Mouse (Mus musculus) ES-Bruce4 (cell line): Measurements from ENCODE around the gene Pbx1. TPM values are rescaled to one million over a fixed set of nuclear protein-coding genes. Genes with fewer than 3 reads are reported as not detected.

Experiments
- H3K27ac ChIP-seq: 2 replicates; pipeline ENCODE4 v1.5.1; 2012; ENCODE audit warnings: low read length, inconsistent platforms; ENCODE audit not compliant: insufficient read depth
- H3K27me3 ChIP-seq: 2 replicates; pipeline ENCODE4 v1.6.1; 2012; ENCODE audit warnings: mild to moderate bottlenecking, low read length, inconsistent platforms; ENCODE audit not compliant: control insufficient read depth, poor library complexity, insufficient read depth, severe bottlenecking
- H3K36me3 ChIP-seq: 2 replicates; pipeline ENCODE4 v1.6.1; 2012; ENCODE audit warnings: inconsistent platforms, mild to moderate bottlenecking, low read length, moderate library complexity; ENCODE audit not compliant: control insufficient read depth, poor library complexity, insufficient read depth, severe bottlenecking
- H3K4me1 ChIP-seq: one replicate; pipeline ENCODE4 v1.8.1; 2011; ENCODE audit warnings: low read length; ENCODE audit not compliant: control insufficient read depth, insufficient read depth
- H3K4me3 ChIP-seq: 2 replicates; pipeline ENCODE4 v1.5.1; 2011; ENCODE audit warnings: low read depth, mild to moderate bottlenecking, low read length
- H3K9ac ChIP-seq: 2 replicates; pipeline ENCODE4 v1.6.1; 2012; ENCODE audit warnings: low read depth, mild to moderate bottlenecking, inconsistent platforms; ENCODE audit not compliant: poor library complexity, severe bottlenecking
- H3K9me3 ChIP-seq: replicated peaks from 2 replicates; pipeline ENCODE4 v1.6.1; 2012; ENCODE audit warnings: mild to moderate bottlenecking, low read length, inconsistent platforms; ENCODE audit not compliant: control insufficient read depth, poor library complexity, insufficient read depth, severe bottlenecking
- CTCF ChIP-seq: IDR thresholded peaks from one replicate; pipeline ENCODE4 v1.8.1; 2011; ENCODE audit warnings: low read depth, low read length
- EP300 ChIP-seq: IDR thresholded peaks from 2 replicates; pipeline ENCODE4 v1.6.1; 2011; ENCODE audit warnings: low read depth, low read length; ENCODE audit not compliant: insufficient read depth
- POLR2A ChIP-seq: IDR thresholded peaks from one replicate; pipeline ENCODE4 v1.8.1; 2011; ENCODE audit warnings: low read length; ENCODE audit not compliant: insufficient read depth
- polyA plus RNA-seq: library from polyadenylated mRNA; stranded (reverse); fragments of >200 nt; gene quantifications from 2 replicates; pipeline ENCODE4 v1.2.4, GENCODE M21; 2011; ENCODE audit warnings: low read depth; ENCODE audit not compliant: missing spikeins, insufficient read depth, insufficient read length

Gene Pbx1
- polyA plus RNA-seq, 1 experiment = 28.0 TPM

DNA sequence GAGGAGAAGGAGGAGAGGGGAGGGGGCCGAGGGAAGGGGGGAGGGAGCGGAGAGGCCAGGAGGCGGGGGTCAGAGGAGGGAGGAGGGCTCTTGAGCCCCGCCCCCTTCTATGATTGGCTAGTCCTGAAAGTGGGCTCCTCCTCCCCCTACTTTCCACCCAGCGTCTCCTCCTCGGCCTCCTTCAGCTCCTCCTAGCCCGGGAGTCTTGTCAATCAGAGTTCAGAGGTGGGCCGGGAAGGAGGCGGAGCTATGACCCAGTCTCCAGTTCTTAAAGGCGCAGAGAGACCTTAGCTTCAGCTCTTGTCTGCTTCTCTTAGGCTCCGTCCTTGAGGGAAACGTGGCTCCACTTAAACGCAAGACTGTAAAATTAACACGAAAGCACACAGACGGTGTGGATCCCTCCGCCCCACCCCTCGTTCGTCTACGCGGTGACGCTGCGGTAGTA is 233 bp upstream of the Pbx1 start:
- H3K9me3 ChIP-seq = no peaks in the 10 kb centered on the region
- no peak overlapping the region; the same call in 1 of the 2 replicates for H3K9ac ChIP-seq
- H3K4me3 ChIP-seq = peak overlapping the region; percentile 89
- no peaks in the 10 kb centered on the region; the same call in 1 of the 2 replicates for H3K27me3 ChIP-seq
- no peak overlapping the region for H3K27ac ChIP-seq
- no peaks in the 10 kb centered on the region for H3K36me3 ChIP-seq
- TF ChIP-seq EP300 (no peak), POLR2A (no peak), CTCF (no peak)
- H3K4me1 ChIP-seq = no peaks in the 10 kb centered on the region

DNA sequence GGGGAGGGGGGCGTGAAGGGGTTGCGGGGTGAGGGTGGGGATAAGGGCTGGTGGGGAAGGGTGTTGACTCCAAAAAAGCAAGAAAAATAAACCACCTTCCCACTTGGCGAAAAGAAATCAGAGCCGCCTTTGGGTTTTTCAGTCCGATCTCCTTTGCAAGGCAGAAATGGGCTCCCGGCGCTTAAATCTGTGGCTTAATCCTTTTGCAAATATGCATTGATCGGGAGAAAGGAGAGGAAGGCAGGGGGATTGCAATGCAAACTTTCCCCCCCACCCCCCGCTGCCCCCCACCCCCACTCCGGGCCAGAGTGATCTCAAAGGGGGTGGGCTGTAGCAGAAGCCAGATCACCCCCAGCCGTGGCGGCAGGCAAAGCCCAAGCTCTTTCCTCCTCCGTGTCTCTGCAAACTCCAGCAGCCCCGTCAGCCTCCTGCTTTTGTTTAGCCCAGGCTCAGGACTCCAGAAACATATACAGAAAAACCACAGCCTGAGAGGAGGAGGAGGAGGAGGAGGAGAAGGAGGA is 299 bp downstream of the Pbx1 start:
- peak overlapping the region; percentile 91 for H3K9ac ChIP-seq
- no peak for TF ChIP-seq POLR2A
- no peak for TF ChIP-seq CTCF
- no peak for TF ChIP-seq EP300
- no peaks in the 10 kb centered on the region for H3K9me3 ChIP-seq
- H3K27me3 ChIP-seq = no peaks in the 10 kb centered on the region; the same call in 1 of the 2 replicates
- H3K27ac ChIP-seq = 0 out of 2 replicates have a peak overlapping the region, but pooled peaks have one; percentile 28
- H3K36me3 ChIP-seq = no peaks in the 10 kb centered on the region
- no peaks in the 10 kb centered on the region for H3K4me1 ChIP-seq
- H3K4me3 ChIP-seq = peak overlapping the region; percentile 89

DNA sequence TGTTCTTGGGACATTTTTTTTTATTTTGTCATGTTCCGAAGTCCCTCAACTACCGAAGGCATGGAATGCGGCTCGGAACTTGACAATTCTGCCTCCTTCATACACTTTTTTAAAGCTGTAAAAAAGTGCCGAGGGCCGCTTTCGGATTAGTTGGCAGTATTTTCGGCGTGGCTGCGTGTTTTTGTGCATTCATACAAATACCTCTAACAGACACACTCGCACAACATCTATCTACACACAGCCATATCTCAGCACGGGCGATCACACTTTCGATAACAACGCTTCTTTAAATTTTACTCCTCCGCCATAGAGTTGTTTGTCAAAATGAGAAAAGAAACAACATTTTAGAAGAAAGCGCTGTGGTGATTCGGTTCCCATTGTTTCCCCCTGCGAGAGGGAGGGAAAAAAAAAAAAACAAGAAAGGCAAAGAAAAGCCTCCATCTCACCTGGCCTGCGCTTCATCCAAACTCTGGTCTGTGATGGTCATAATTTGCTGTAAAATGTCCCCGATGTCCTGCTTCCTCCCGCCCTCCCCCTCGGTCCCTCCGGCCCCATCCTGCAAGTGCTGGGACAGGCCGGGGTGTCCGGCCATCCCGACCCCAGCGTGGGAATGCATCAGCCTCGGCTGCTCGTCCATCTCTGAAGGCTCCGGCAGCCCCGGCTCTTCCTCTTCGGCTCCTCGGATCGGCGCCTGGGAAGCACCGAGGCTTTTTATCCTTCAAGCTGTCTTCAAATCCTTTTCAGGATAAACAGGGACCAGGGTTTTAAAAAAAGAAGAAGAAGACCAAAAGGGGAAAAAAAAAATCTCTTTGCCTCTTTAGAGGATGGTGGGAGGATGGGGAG is 981 bp downstream of the Pbx1 start:
- Histone ChIP-seq H3K4me3 (peak overlapping the region; percentile 89), H3K27ac (no peak overlapping the region), H3K9me3 (no peaks in the 10 kb centered on the region), H3K4me1 (no peaks in the 10 kb centered on the region), H3K9ac (peak overlapping the region; percentile 91), H3K27me3 (no peaks in the 10 kb centered on the region; the same call in 1 of the 2 replicates), H3K36me3 (no peaks in the 10 kb centered on the region)
- TF ChIP-seq POLR2A (no peak), CTCF (no peak)

DNA sequence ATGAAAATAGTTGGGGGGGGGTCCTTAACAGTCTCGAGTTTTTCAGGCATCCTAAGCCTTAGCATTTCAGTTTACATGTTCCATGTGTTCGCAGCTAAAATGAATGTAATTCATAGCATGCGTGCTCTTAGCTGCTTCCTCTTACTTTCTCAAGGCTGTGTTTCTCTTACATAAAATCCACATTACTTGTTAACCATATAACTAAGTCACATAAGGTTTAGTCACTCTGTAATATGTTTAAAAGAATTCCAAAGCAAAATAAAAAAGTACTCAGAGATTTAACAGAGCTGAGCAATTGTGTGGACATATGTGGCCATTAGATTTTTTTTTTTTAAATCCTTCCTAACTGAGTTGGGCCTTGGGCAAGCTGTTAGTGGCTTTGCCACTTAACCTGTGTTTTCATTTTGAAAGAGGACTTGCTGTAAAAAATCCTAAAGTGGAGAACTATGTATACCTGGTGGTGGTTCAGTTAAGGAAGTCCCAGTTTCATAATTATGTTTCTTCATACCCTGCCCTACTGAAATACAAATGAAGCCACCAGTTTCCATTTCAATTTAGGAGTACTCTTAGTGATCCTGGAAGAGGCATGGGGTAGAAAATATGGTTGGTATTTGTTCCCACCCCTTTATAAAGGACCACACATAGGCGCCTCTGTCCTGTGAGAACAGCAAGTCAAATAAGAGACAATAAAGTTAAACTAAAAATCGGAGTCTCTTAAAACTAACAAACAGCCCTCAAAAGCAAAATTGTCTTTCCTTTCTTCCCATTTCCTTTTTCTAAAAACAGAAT is 2.0 kb downstream of the Pbx1 start:
- Histone ChIP-seq H3K4me1 (no peaks in the 10 kb centered on the region), H3K27ac (no peak overlapping the region), H3K9me3 (no peaks in the 10 kb centered on the region), H3K4me3 (no peak overlapping the region), H3K9ac (no peak overlapping the region), H3K27me3 (no peaks in the 10 kb centered on the region; the same call in 1 of the 2 replicates), H3K36me3 (no peaks in the 10 kb centered on the region)
- TF ChIP-seq CTCF (no peak), POLR2A (no peak), EP300 (no peak)

DNA sequence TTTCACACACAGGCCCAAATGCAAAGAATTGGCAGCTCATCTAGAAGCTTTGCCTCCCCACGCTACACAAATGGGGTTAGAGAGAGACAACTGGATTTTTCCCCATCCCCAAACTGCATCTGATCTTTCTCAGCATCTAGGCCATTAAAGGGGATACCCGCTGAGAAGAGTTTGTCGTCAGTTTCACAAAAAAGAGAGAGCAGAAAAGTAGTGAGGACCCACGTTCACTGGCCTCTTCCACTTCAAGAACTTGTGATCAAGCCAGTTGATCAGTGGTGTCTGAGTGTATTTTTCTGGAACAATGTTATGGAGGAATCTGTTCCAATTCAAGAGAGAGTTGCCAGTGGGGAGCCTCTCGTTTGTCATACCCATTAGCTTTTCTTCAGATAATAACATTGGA is 2.7 kb downstream of the Pbx1 start:
- TF ChIP-seq CTCF = no peak
- no peak for TF ChIP-seq EP300
- no peak for TF ChIP-seq POLR2A
- no peaks in the 10 kb centered on the region for H3K4me1 ChIP-seq
- H3K36me3 ChIP-seq = no peaks in the 10 kb centered on the region
- no peak overlapping the region for H3K4me3 ChIP-seq
- no peak overlapping the region for H3K9ac ChIP-seq
- no peaks in the 10 kb centered on the region; the same call in 1 of the 2 replicates for H3K27me3 ChIP-seq
- H3K9me3 ChIP-seq = no peaks in the 10 kb centered on the region
- no peak overlapping the region for H3K27ac ChIP-seq
